Mouse (Mus musculus): ENCODE measurements around the gene Tent4a. TPM values are rescaled to one million over a fixed set of nuclear protein-coding genes. Genes with fewer than 3 reads are reported as not detected.
A peak's percentile ranks its signal among the peaks of the same experiment; 100 is the strongest.

Gene Tent4a
- total and polyA plus RNA-seq, 3 experiments = 3.6 to 8.8 (median 5.7) TPM

GRCm38 (mm10) chr13:69547488-69548180 lies 13.2 kb upstream of the Tent4a start:
- H3K4me2 ChIP-seq (ENCODE audit: insufficient read depth, low read depth, poor library complexity, severe bottlenecking) = no peak overlapping the region
- no peaks in the 10 kb centered on the region for H3K36me3 ChIP-seq (replicated peaks in 1 of 2; ENCODE audit: control insufficient read depth in 1 of 2, insufficient read depth in 1 of 2, low read length in 1 of 2)
- H3K4me1 ChIP-seq (ENCODE audit: control insufficient read depth in 1 of 2, insufficient read depth in 2 of 2) = no peaks in the 10 kb centered on the region
- H3K27me3 ChIP-seq (replicated peaks) = no peaks in the 10 kb centered on the region
- no peak overlapping the region for H3K9ac ChIP-seq (ENCODE audit: insufficient read depth, low read depth)
- H3K27ac ChIP-seq (ENCODE audit: insufficient read depth, low read depth) = no peak overlapping the region
- in situ Hi-C loops (cut with MboI; ENCODE audit: low pct_ligation_motif_present, low pct_unique_long_range_greater_than_20kb, low sequenced_read_pairs) (loop anchor here (5.0 to 10.0 kb wide), 2 partner anchors 35 to 67 kb away; partner anchors contain the start of gene Srd5a1), dilution Hi-C loops (cut with MboI; ENCODE audit: extremely low pct_ligation_motif_present, extremely low pct_unique_long_range_greater_than_20kb, low sequenced_read_pairs) (no loop called here)
- DNase-seq (ENCODE audit: extremely low read depth) = no peak
- no peaks in the 10 kb centered on the region for H3K79me2 ChIP-seq (replicated peaks; ENCODE audit: control insufficient read depth, extremely low read depth, insufficient read depth, poor library complexity, severe bottlenecking)
- TF ChIP-seq USF1 (IDR thresholded peaks at IDR 0.05; ENCODE audit: low read depth, low read length) (no peak), POLR2AphosphoS2 (IDR thresholded peaks at IDR 0.05; ENCODE audit: low read depth, low read length) (no peak), CHD1 (IDR thresholded peaks at IDR 0.05; ENCODE audit: low read depth, low read length) (no peak), RAD21 (IDR thresholded peaks at IDR 0.05; ENCODE audit: low read depth, low read length) (no peak), TBP (conservative IDR thresholded peaks at IDR 0.05; ENCODE audit: low read depth, low read length) (no peak), KAT2A (IDR thresholded peaks at IDR 0.05; ENCODE audit: insufficient replicate concordance, low read length) (no peak), RCOR1 (conservative IDR thresholded peaks at IDR 0.05; ENCODE audit: low read depth, low read length) (no peak), MXI1 (IDR thresholded peaks at IDR 0.05; ENCODE audit: low read depth, low read length) (no peak)
- H3K9me3 ChIP-seq (replicated peaks; ENCODE audit: low read length) = no peaks in the 10 kb centered on the region
- no peak overlapping the region for H3K4me3 ChIP-seq (replicated peaks in 1 of 3; ENCODE audit: low read depth in 2 of 3, low read length in 2 of 3, poor library complexity in 1 of 3)

- no peaks in the 10 kb centered on the region for H3K79me2 ChIP-seq (replicated peaks; ENCODE audit: control insufficient read depth, extremely low read depth, insufficient read depth, poor library complexity, severe bottlenecking)
- dilution Hi-C loops (cut with MboI; ENCODE audit: extremely low pct_ligation_motif_present, extremely low pct_unique_long_range_greater_than_20kb, low sequenced_read_pairs) (no loop called here), in situ Hi-C loops (cut with MboI; ENCODE audit: low pct_ligation_motif_present, low pct_unique_long_range_greater_than_20kb, low sequenced_read_pairs) (loop anchor here (5.0 to 10.0 kb wide), 2 partner anchors 33 to 70 kb away; partner anchors contain the start of gene Srd5a1)
- no peak overlapping the region for H3K27ac ChIP-seq (ENCODE audit: insufficient read depth, low read depth)
- DNase-seq (ENCODE audit: extremely low read depth) = peak; percentile 58
- no peaks in the 10 kb centered on the region for H3K36me3 ChIP-seq (replicated peaks in 1 of 2; ENCODE audit: control insufficient read depth in 1 of 2, insufficient read depth in 1 of 2, low read length in 1 of 2)
- H3K4me1 ChIP-seq (ENCODE audit: control insufficient read depth in 1 of 2, insufficient read depth in 2 of 2) = no peaks in the 10 kb centered on the region
- TF ChIP-seq MAX (IDR thresholded peaks at IDR 0.05; ENCODE audit: low read length) = no peak
- TF ChIP-seq CTCF (conservative IDR thresholded peaks at IDR 0.05 in 1 of 2, IDR thresholded peaks at IDR 0.05 in 1 of 2; ENCODE audit: low read depth in 2 of 2, low read length in 2 of 2) = peak; percentile 60 to 75
- TF ChIP-seq ETS1 (conservative IDR thresholded peaks at IDR 0.05; ENCODE audit: low read depth, low read length) = no peak
- no peak for TF ChIP-seq USF1 (IDR thresholded peaks at IDR 0.05; ENCODE audit: low read depth, low read length)
- no peak for TF ChIP-seq MYC (IDR thresholded peaks at IDR 0.05; ENCODE audit: low read depth, low read length)
- TF ChIP-seq RCOR1 (conservative IDR thresholded peaks at IDR 0.05; ENCODE audit: low read depth, low read length) = no peak
- TF ChIP-seq TCF12 (IDR thresholded peaks at IDR 0.05; ENCODE audit: low read depth, low read length) = no peak
- no peak for TF ChIP-seq EP300 (IDR thresholded peaks at IDR 0.05; ENCODE audit: low read length)
- no peak for TF ChIP-seq ZMIZ1 (IDR thresholded peaks at IDR 0.05; ENCODE audit: low read depth, low read length)
- no peak for TF ChIP-seq POLR2AphosphoS2 (IDR thresholded peaks at IDR 0.05; ENCODE audit: low read depth, low read length)
- TF ChIP-seq SMC3 (IDR thresholded peaks at IDR 0.05; ENCODE audit: low read depth, low read length) = peak; percentile 65
- TF ChIP-seq MAZ (IDR thresholded peaks at IDR 0.05; ENCODE audit: low read depth, low read length) = no peak
- TF ChIP-seq MEF2A (IDR thresholded peaks at IDR 0.05; ENCODE audit: borderline replicate concordance, low read depth, low read length) = no peak
- no peak for TF ChIP-seq ELF1 (IDR thresholded peaks at IDR 0.05; ENCODE audit: low read depth, low read length)
- peak; percentile 50 for TF ChIP-seq RAD21 (IDR thresholded peaks at IDR 0.05; ENCODE audit: low read depth, low read length)
- H3K4me2 ChIP-seq (ENCODE audit: insufficient read depth, low read depth, poor library complexity, severe bottlenecking) = no peak overlapping the region
- H3K9ac ChIP-seq (ENCODE audit: insufficient read depth, low read depth) = no peak overlapping the region
- H3K4me3 ChIP-seq (replicated peaks in 1 of 3; ENCODE audit: low read depth in 2 of 3, low read length in 2 of 3, poor library complexity in 1 of 3) = no peak overlapping the region
- H3K9me3 ChIP-seq (replicated peaks; ENCODE audit: low read length) = no peaks in the 10 kb centered on the region
- H3K27me3 ChIP-seq (replicated peaks) = no peaks in the 10 kb centered on the region
Observed at GRCm38 (mm10) chr13:69545019-69545418, 10.6 kb upstream of the Tent4a start.

Measured in CH12.LX (cell line).